Mouse (Mus musculus): Measurements from ENCODE around the gene Esyt3. TPM values are rescaled to one million over a fixed set of nuclear protein-coding genes. Genes with fewer than 3 reads are reported as not detected.

Esyt3 gene
- polyA plus RNA-seq, 1 experiment: 4.9 TPM

DNA sequence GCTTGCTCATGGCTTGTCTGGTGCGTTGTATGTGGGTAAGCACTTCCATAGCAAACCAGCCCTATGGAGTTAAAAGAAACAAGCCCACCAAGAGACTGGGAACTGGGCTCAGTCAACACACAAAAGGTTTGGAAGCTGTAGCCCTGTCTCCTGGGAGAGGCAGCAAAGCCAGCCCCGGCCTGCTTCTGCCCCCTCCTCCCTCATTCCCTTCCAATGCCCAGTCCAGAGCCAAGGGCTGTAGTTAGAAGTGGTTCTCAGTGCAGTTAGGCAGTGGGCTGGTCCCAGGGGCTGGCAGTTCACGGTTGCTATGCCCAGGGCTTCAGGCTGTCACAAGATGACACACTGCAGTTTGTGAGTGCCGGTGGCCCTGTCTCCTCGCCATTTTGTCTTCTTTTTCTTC, 29.7 kb upstream of the Esyt3 start:
- peaks cover 6% of the 10 kb centered on the region for H3K36me3 ChIP-seq (ENCODE audit: control insufficient read depth, insufficient read depth, low read length, poor library complexity, severe bottlenecking)
- TF ChIP-seq CTCF (IDR thresholded peaks at IDR 0.05; ENCODE audit: low read depth, low read length) (no peak), EP300 (IDR thresholded peaks at IDR 0.05; ENCODE audit: insufficient read depth, low read depth, low read length) (no peak), POLR2A (IDR thresholded peaks at IDR 0.05; ENCODE audit: insufficient read depth, low read length) (no peak)
- no peak overlapping the region for H3K4me3 ChIP-seq (ENCODE audit: low read depth, low read length)
- no peaks in the 10 kb centered on the region for H3K4me1 ChIP-seq (ENCODE audit: control insufficient read depth, insufficient read depth, low read length)
- H3K27ac ChIP-seq (ENCODE audit: insufficient read depth, low read length): no peak overlapping the region
- no peaks in the 10 kb centered on the region for H3K27me3 ChIP-seq (ENCODE audit: control insufficient read depth, insufficient read depth, low read length, poor library complexity, severe bottlenecking)
- H3K9ac ChIP-seq (ENCODE audit: low read depth, poor library complexity, severe bottlenecking): no peak overlapping the region
- H3K9me3 ChIP-seq (replicated peaks; ENCODE audit: control insufficient read depth, insufficient read depth, low read length, poor library complexity, severe bottlenecking): peaks cover 12% of the 10 kb centered on the region; the same call in 1 of the 2 replicates

DNA sequence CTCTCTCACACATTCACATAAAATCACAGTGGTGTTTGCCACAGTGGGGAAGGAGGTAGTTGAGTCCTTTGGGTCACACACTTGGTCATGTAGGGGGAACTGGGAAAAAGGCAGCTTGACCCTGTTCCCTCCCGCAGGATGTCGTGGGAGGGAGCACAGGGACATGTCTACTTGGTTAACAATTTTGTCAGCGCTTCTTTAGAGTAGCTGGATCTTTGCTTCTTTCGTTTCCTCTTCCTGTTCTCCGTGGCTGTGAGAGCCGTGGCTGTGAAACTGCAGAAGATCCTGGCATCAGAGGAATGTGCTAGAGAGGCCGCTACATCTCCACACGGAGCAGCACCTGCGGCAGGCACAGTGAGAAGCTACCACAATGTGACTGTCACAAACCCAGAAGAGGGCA, 24.2 kb upstream of the Esyt3 start:
- Histone ChIP-seq H3K9me3 (replicated peaks; ENCODE audit: control insufficient read depth, insufficient read depth, low read length, poor library complexity, severe bottlenecking) (no peaks in the 10 kb centered on the region), H3K4me3 (ENCODE audit: low read depth, low read length) (no peak overlapping the region), H3K4me1 (ENCODE audit: control insufficient read depth, insufficient read depth, low read length) (no peaks in the 10 kb centered on the region), H3K9ac (ENCODE audit: low read depth, poor library complexity, severe bottlenecking) (no peak overlapping the region), H3K27me3 (ENCODE audit: control insufficient read depth, insufficient read depth, low read length, poor library complexity, severe bottlenecking) (no peaks in the 10 kb centered on the region), H3K36me3 (ENCODE audit: control insufficient read depth, insufficient read depth, low read length, poor library complexity, severe bottlenecking) (no peaks in the 10 kb centered on the region), H3K27ac (ENCODE audit: insufficient read depth, low read length) (no peak overlapping the region)
- TF ChIP-seq POLR2A (IDR thresholded peaks at IDR 0.05; ENCODE audit: insufficient read depth, low read length): no peak
- no peak for TF ChIP-seq CTCF (IDR thresholded peaks at IDR 0.05; ENCODE audit: low read depth, low read length)
- no peak for TF ChIP-seq EP300 (IDR thresholded peaks at IDR 0.05; ENCODE audit: insufficient read depth, low read depth, low read length)

- no peak overlapping the region for H3K9ac ChIP-seq (ENCODE audit: low read depth, poor library complexity, severe bottlenecking)
- TF ChIP-seq POLR2A (IDR thresholded peaks at IDR 0.05; ENCODE audit: insufficient read depth, low read length) (no peak), CTCF (IDR thresholded peaks at IDR 0.05; ENCODE audit: low read depth, low read length) (no peak), EP300 (IDR thresholded peaks at IDR 0.05; ENCODE audit: insufficient read depth, low read depth, low read length) (no peak)
- H3K4me1 ChIP-seq (ENCODE audit: control insufficient read depth, insufficient read depth, low read length): no peaks in the 10 kb centered on the region
- no peaks in the 10 kb centered on the region for H3K27me3 ChIP-seq (ENCODE audit: control insufficient read depth, insufficient read depth, low read length, poor library complexity, severe bottlenecking)
- H3K36me3 ChIP-seq (ENCODE audit: control insufficient read depth, insufficient read depth, low read length, poor library complexity, severe bottlenecking): no peaks in the 10 kb centered on the region
- H3K27ac ChIP-seq (ENCODE audit: insufficient read depth, low read length): no peak overlapping the region
- H3K4me3 ChIP-seq (ENCODE audit: low read depth, low read length): no peak overlapping the region
- H3K9me3 ChIP-seq (replicated peaks; ENCODE audit: control insufficient read depth, insufficient read depth, low read length, poor library complexity, severe bottlenecking): no peaks in the 10 kb centered on the region
Observed at GRCm38 (mm10) chr9:99379194-99379593, 20.8 kb upstream of the Esyt3 start.

DNA sequence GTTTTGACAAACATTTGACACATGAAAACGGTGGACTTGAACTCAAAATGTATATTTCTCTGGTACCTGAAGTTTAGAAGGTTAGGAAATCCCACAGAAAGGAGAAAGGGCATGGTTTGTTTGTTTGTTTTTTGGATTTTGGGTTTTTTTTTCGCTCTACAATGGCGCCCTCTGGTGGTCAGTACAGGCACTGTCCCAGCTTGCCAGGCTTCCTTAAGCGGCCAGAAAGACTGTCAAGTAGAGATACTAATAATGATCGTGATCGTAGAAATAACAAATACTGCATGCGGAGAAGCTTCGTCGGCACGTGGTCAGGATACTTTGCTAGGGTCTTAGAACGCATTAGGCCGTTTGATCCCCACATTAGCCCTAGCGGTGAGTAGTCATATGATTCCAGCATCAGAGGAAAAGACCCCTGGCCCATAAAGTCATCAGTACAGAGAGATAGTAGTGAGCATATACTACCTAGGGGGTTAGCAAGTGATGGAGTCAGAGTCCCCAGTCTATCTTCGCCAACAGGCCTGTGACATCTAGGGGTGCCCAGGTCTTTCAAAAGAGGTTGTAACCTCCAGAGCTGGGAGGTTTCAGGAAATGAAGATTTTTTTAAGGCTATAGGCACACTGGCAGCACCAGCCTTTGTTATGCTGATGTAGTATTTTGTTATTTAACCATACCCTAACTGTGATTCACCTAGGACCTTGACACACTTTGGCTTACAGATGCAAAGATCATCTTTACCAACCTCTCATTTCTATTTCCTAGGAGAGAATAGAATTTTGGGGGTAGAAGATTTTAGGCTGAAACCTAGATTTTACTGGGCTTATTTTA, 18.4 kb upstream of the Esyt3 start:
- Histone ChIP-seq H3K4me1 (ENCODE audit: control insufficient read depth, insufficient read depth, low read length) (no peaks in the 10 kb centered on the region), H3K27me3 (ENCODE audit: control insufficient read depth, insufficient read depth, low read length, poor library complexity, severe bottlenecking) (no peaks in the 10 kb centered on the region), H3K9me3 (replicated peaks; ENCODE audit: control insufficient read depth, insufficient read depth, low read length, poor library complexity, severe bottlenecking) (no peaks in the 10 kb centered on the region), H3K27ac (ENCODE audit: insufficient read depth, low read length) (no peak overlapping the region), H3K36me3 (ENCODE audit: control insufficient read depth, insufficient read depth, low read length, poor library complexity, severe bottlenecking) (no peaks in the 10 kb centered on the region), H3K4me3 (ENCODE audit: low read depth, low read length) (no peak overlapping the region), H3K9ac (ENCODE audit: low read depth, poor library complexity, severe bottlenecking) (no peak overlapping the region)
- no peak for TF ChIP-seq POLR2A (IDR thresholded peaks at IDR 0.05; ENCODE audit: insufficient read depth, low read length)
- TF ChIP-seq CTCF (IDR thresholded peaks at IDR 0.05; ENCODE audit: low read depth, low read length): peak; percentile 78
- TF ChIP-seq EP300 (IDR thresholded peaks at IDR 0.05; ENCODE audit: insufficient read depth, low read depth, low read length): no peak

DNA sequence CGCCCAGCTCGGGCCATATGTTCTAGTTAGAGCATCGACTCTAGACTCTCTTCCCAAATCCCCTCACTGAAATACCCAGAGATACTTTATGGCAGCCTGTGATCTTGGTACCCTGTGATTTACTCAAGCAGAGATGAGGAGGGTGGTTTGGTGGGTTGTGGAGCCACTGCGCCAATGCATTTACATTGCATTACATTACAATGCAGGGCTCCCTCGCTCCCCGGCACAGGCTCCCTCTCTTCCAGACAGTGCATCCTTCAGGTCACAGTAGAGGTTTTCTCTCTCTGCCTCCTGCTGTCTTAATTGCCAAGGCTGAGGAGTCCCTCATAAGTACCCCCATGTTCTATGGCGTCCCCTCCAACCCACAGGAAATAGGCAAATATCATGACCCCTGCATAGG, 10.1 kb upstream of the Esyt3 start:
- H3K36me3 ChIP-seq (ENCODE audit: control insufficient read depth, insufficient read depth, low read length, poor library complexity, severe bottlenecking): no peaks in the 10 kb centered on the region
- H3K9me3 ChIP-seq (replicated peaks; ENCODE audit: control insufficient read depth, insufficient read depth, low read length, poor library complexity, severe bottlenecking): no peaks in the 10 kb centered on the region
- no peak overlapping the region for H3K27ac ChIP-seq (ENCODE audit: insufficient read depth, low read length)
- H3K27me3 ChIP-seq (ENCODE audit: control insufficient read depth, insufficient read depth, low read length, poor library complexity, severe bottlenecking): no peaks in the 10 kb centered on the region
- no peak overlapping the region for H3K9ac ChIP-seq (ENCODE audit: low read depth, poor library complexity, severe bottlenecking)
- H3K4me3 ChIP-seq (ENCODE audit: low read depth, low read length): no peak overlapping the region
- no peak for TF ChIP-seq CTCF (IDR thresholded peaks at IDR 0.05; ENCODE audit: low read depth, low read length)
- no peak for TF ChIP-seq POLR2A (IDR thresholded peaks at IDR 0.05; ENCODE audit: insufficient read depth, low read length)
- H3K4me1 ChIP-seq (ENCODE audit: control insufficient read depth, insufficient read depth, low read length): peaks cover 3% of the 10 kb centered on the region

DNA sequence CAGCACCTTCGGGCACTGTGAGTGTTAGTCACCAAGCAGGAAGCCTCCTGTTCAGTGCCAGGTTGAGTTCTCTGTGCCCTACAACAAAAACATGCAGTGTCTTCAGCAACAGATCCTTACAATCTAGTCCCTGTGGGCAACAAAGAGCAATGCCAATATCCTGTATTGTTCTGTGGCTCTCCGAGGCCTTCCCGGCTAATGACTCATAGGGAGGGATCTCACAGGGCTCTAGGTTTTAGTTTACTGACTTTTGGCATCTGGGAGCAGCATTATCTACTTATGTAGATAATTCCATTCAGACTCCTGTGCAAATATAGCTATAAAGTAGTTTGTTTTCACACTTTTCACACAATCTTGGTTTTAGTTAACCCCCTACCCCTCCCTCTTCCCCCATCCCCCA, 7.5 kb upstream of the Esyt3 start:
- H3K9ac ChIP-seq (ENCODE audit: low read depth, poor library complexity, severe bottlenecking): no peak overlapping the region
- no peak for TF ChIP-seq EP300 (IDR thresholded peaks at IDR 0.05; ENCODE audit: insufficient read depth, low read depth, low read length)
- TF ChIP-seq POLR2A (IDR thresholded peaks at IDR 0.05; ENCODE audit: insufficient read depth, low read length): no peak
- TF ChIP-seq CTCF (IDR thresholded peaks at IDR 0.05; ENCODE audit: low read depth, low read length): no peak
- H3K27ac ChIP-seq (ENCODE audit: insufficient read depth, low read length): no peak overlapping the region
- no peaks in the 10 kb centered on the region for H3K27me3 ChIP-seq (ENCODE audit: control insufficient read depth, insufficient read depth, low read length, poor library complexity, severe bottlenecking)
- H3K9me3 ChIP-seq (replicated peaks; ENCODE audit: control insufficient read depth, insufficient read depth, low read length, poor library complexity, severe bottlenecking): no peaks in the 10 kb centered on the region
- H3K36me3 ChIP-seq (ENCODE audit: control insufficient read depth, insufficient read depth, low read length, poor library complexity, severe bottlenecking): no peaks in the 10 kb centered on the region
- H3K4me3 ChIP-seq (ENCODE audit: low read depth, low read length): no peak overlapping the region
- H3K4me1 ChIP-seq (ENCODE audit: control insufficient read depth, insufficient read depth, low read length): peaks cover 3% of the 10 kb centered on the region
